Mouse (Mus musculus): ENCODE data around the gene Pogz. TPM values are rescaled to one million over a fixed set of nuclear protein-coding genes. Genes with fewer than 3 reads are reported as not detected.
A peak's percentile ranks its signal among the peaks of the same experiment; 100 is the strongest.

Pogz gene
- polyA plus RNA-seq, 1 experiment from 2014 or later: 8.5 TPM

- H3K36me3 ChIP-seq: no peaks in the 10 kb centered on the region
- WGBS: 74% methylated on average over 3 of the region's 3 CpGs
- no peak overlapping the region for H3K27ac ChIP-seq
- no peaks in the 10 kb centered on the region for H3K27me3 ChIP-seq
- no peak overlapping the region for H3K9ac ChIP-seq
- no peak overlapping the region for H3K4me3 ChIP-seq
- no peak for ATAC-seq (replicated peaks; ENCODE audit: insufficient number of reproducible peaks, insufficient read depth, low FRiP score, low read depth)
- peaks cover 3% of the 10 kb centered on the region; the same call in 1 of the 2 replicates for H3K4me1 ChIP-seq (replicated peaks)
- no peaks in the 10 kb centered on the region for H3K9me3 ChIP-seq (replicated peaks)
- no peak overlapping the region for H3K4me2 ChIP-seq
Measured at GRCm38 (mm10) chr3:94813651-94814050, 23.7 kb upstream of the Pogz start.

GRCm38 (mm10) chr3:94814063-94814462, 23.3 kb upstream of the Pogz start:
- Histone ChIP-seq H3K4me2 (no peak overlapping the region), H3K4me3 (no peak overlapping the region), H3K27me3 (no peaks in the 10 kb centered on the region), H3K4me1 (replicated peaks) (peaks cover 2% of the 10 kb centered on the region; the same call in 1 of the 2 replicates), H3K9me3 (replicated peaks) (no peaks in the 10 kb centered on the region), H3K27ac (no peak overlapping the region), H3K9ac (no peak overlapping the region), H3K36me3 (no peaks in the 10 kb centered on the region)
- no peak for ATAC-seq (replicated peaks; ENCODE audit: insufficient number of reproducible peaks, insufficient read depth, low FRiP score, low read depth)
- 61% methylated on average over 4 of the region's 4 CpGs for whole genome bisulfite sequencing

- ATAC-seq (replicated peaks; ENCODE audit: insufficient number of reproducible peaks, insufficient read depth, low FRiP score, low read depth): no peak
- Histone ChIP-seq H3K9me3 (replicated peaks) (no peaks in the 10 kb centered on the region), H3K36me3 (no peaks in the 10 kb centered on the region), H3K4me1 (replicated peaks) (peaks cover 7% of the 10 kb centered on the region), H3K27me3 (no peaks in the 10 kb centered on the region), H3K9ac (no peak overlapping the region), H3K4me2 (no peak overlapping the region), H3K27ac (no peak overlapping the region), H3K4me3 (no peak overlapping the region)
- WGBS: 74% methylated on average over 4 of the region's 4 CpGs
Measured at GRCm38 (mm10) chr3:94814663-94815062, 22.7 kb upstream of the Pogz start.

- H3K9me3 ChIP-seq (replicated peaks): no peaks in the 10 kb centered on the region
- no peak overlapping the region for H3K4me3 ChIP-seq
- no peak overlapping the region for H3K4me2 ChIP-seq
- no peaks in the 10 kb centered on the region for H3K36me3 ChIP-seq
- no peak for ATAC-seq (replicated peaks; ENCODE audit: insufficient number of reproducible peaks, insufficient read depth, low FRiP score, low read depth)
- H3K4me1 ChIP-seq (replicated peaks): peaks cover 11% of the 10 kb centered on the region
- no peaks in the 10 kb centered on the region for H3K27me3 ChIP-seq
- no peak overlapping the region for H3K9ac ChIP-seq
- no peak overlapping the region for H3K27ac ChIP-seq
Measured at GRCm38 (mm10) chr3:94815603-94816002, 21.8 kb upstream of the Pogz start.

- Histone ChIP-seq H3K4me2 (no peak overlapping the region), H3K27me3 (no peaks in the 10 kb centered on the region), H3K9ac (no peak overlapping the region), H3K36me3 (no peaks in the 10 kb centered on the region), H3K4me1 (replicated peaks) (peaks cover 11% of the 10 kb centered on the region), H3K9me3 (replicated peaks) (no peaks in the 10 kb centered on the region), H3K27ac (no peak overlapping the region), H3K4me3 (no peak overlapping the region)
- ATAC-seq (replicated peaks; ENCODE audit: insufficient number of reproducible peaks, insufficient read depth, low FRiP score, low read depth): no peak
- 85% methylated on average over 2 of the region's 2 CpGs for WGBS
Measured at GRCm38 (mm10) chr3:94817731-94818130, 19.6 kb upstream of the Pogz start.

GRCm38 (mm10) chr3:94819452-94820425, 17.6 kb upstream of the Pogz start:
- H3K27me3 ChIP-seq: no peaks in the 10 kb centered on the region
- H3K4me1 ChIP-seq (replicated peaks): peaks cover 11% of the 10 kb centered on the region
- no peak overlapping the region for H3K9ac ChIP-seq
- WGBS: 43% methylated on average over 24 of the region's 24 CpGs
- peak overlapping the region; percentile 54 for H3K27ac ChIP-seq
- H3K4me2 ChIP-seq: peak overlapping the region; percentile 25; the same call in 1 of the 2 replicates
- H3K36me3 ChIP-seq: no peaks in the 10 kb centered on the region
- H3K9me3 ChIP-seq (replicated peaks): no peaks in the 10 kb centered on the region
- ATAC-seq (replicated peaks; ENCODE audit: insufficient number of reproducible peaks, insufficient read depth, low FRiP score, low read depth): no peak
- no peak overlapping the region for H3K4me3 ChIP-seq

GRCm38 (mm10) chr3:94821008-94821638, 16.2 kb upstream of the Pogz start:
- 2% methylated on average over 31 of the region's 31 CpGs for WGBS
- ATAC-seq (replicated peaks; ENCODE audit: insufficient number of reproducible peaks, insufficient read depth, low FRiP score, low read depth): peak; percentile 27; the same call in 1 of the 2 replicates
- Histone ChIP-seq H3K27me3 (no peaks in the 10 kb centered on the region), H3K4me1 (replicated peaks) (peaks cover 11% of the 10 kb centered on the region), H3K4me3 (peak overlapping the region; percentile 62), H3K4me2 (peak overlapping the region; percentile 66), H3K9ac (peak overlapping the region; percentile 69), H3K9me3 (replicated peaks) (no peaks in the 10 kb centered on the region), H3K27ac (peak overlapping the region; percentile 82), H3K36me3 (no peaks in the 10 kb centered on the region)

GRCm38 (mm10) chr3:94822082-94822481, 15.3 kb upstream of the Pogz start:
- Histone ChIP-seq H3K9me3 (replicated peaks) (no peaks in the 10 kb centered on the region), H3K27me3 (no peaks in the 10 kb centered on the region), H3K36me3 (no peaks in the 10 kb centered on the region), H3K4me2 (peak overlapping the region; percentile 66), H3K9ac (peak overlapping the region; percentile 69; the same call in 1 of the 2 replicates), H3K4me3 (peak overlapping the region; percentile 62), H3K27ac (peak overlapping the region; percentile 82; the same call in 1 of the 2 replicates), H3K4me1 (replicated peaks) (peaks cover 11% of the 10 kb centered on the region)
- 84% methylated on average over 4 of the region's 4 CpGs for WGBS
- ATAC-seq (replicated peaks; ENCODE audit: insufficient number of reproducible peaks, insufficient read depth, low FRiP score, low read depth): no peak

- 82% methylated on average over 3 of the region's 3 CpGs for WGBS
- Histone ChIP-seq H3K4me2 (no peak overlapping the region), H3K9ac (no peak overlapping the region), H3K36me3 (no peaks in the 10 kb centered on the region), H3K27ac (no peak overlapping the region), H3K27me3 (no peaks in the 10 kb centered on the region), H3K9me3 (replicated peaks) (no peaks in the 10 kb centered on the region), H3K4me3 (no peak overlapping the region), H3K4me1 (replicated peaks) (peaks cover 9% of the 10 kb centered on the region)
- no peak for ATAC-seq (replicated peaks; ENCODE audit: insufficient number of reproducible peaks, insufficient read depth, low FRiP score, low read depth)
Measured at GRCm38 (mm10) chr3:94824110-94824509, 13.3 kb upstream of the Pogz start.

- peaks cover 6% of the 10 kb centered on the region; the same call in 1 of the 2 replicates for H3K4me1 ChIP-seq (replicated peaks)
- peak overlapping the region; percentile 30 for H3K4me2 ChIP-seq
- no peaks in the 10 kb centered on the region for H3K36me3 ChIP-seq
- H3K9me3 ChIP-seq (replicated peaks): no peaks in the 10 kb centered on the region
- H3K9ac ChIP-seq: no peak overlapping the region
- no peak for ATAC-seq (replicated peaks; ENCODE audit: insufficient number of reproducible peaks, insufficient read depth, low FRiP score, low read depth)
- H3K27ac ChIP-seq: no peak overlapping the region
- no peak overlapping the region for H3K4me3 ChIP-seq
- H3K27me3 ChIP-seq: no peaks in the 10 kb centered on the region
- WGBS: 5% methylated on average over 9 of the region's 9 CpGs
Measured at GRCm38 (mm10) chr3:94832100-94832499, 5.3 kb upstream of the Pogz start.

- Histone ChIP-seq H3K4me1 (replicated peaks) (peaks cover 6% of the 10 kb centered on the region; the same call in 1 of the 2 replicates), H3K9me3 (replicated peaks) (no peaks in the 10 kb centered on the region), H3K4me3 (no peak overlapping the region), H3K4me2 (no peak overlapping the region; the same call in 1 of the 2 replicates), H3K36me3 (no peaks in the 10 kb centered on the region), H3K9ac (no peak overlapping the region), H3K27me3 (no peaks in the 10 kb centered on the region), H3K27ac (no peak overlapping the region)
- WGBS: 63% methylated on average over 5 of the region's 5 CpGs
- ATAC-seq (replicated peaks; ENCODE audit: insufficient number of reproducible peaks, insufficient read depth, low FRiP score, low read depth): no peak
Measured at GRCm38 (mm10) chr3:94832701-94833100, 4.7 kb upstream of the Pogz start.

Measured in heart, embryonic 15.5 days (tissue).